Mouse (Mus musculus) embryonic fibroblast, embryonic 13.5 days (primary cell): ENCODE measurements around the gene Gyg.
"Not testable (repeated sequence)": the region's sequence is repeated elsewhere in the genome, so short reads cannot be mapped to it uniquely, and the experiment has no call there.

Source experiments
- CTCF ChIP-seq: IDR thresholded peaks from 2 replicates; pipeline ENCODE4 v1.5.1; 2011; ENCODE audit warnings: mild to moderate bottlenecking, control low read depth, low read length, moderate library complexity, borderline replicate concordance; ENCODE audit not compliant: insufficient read depth
- POLR2A ChIP-seq: IDR thresholded peaks from 2 replicates; pipeline ENCODE4 v1.6.1; 2011; ENCODE audit warnings: low read depth, mild to moderate bottlenecking, control low read depth, low read length, moderate library complexity

GRCm38 (mm10) chr3:20121582-20121981, 33.5 kb downstream of the Gyg start:
- TF ChIP-seq CTCF, POLR2A: not testable (repeated sequence)
